Mouse (Mus musculus) CD8-positive naive resting alpha-beta T cell, adult 2 months (primary cell): Measurements from ENCODE around the gene Trabd2b.

Experiments used
- DNase-seq, 2 experiments: peaks; one replicate each; pipeline ENCODE4 v3.0.0; 2022; ENCODE audit warnings: low read depth in 2 of 2, low spot score in 2 of 2

Trabd2b gene

DNA sequence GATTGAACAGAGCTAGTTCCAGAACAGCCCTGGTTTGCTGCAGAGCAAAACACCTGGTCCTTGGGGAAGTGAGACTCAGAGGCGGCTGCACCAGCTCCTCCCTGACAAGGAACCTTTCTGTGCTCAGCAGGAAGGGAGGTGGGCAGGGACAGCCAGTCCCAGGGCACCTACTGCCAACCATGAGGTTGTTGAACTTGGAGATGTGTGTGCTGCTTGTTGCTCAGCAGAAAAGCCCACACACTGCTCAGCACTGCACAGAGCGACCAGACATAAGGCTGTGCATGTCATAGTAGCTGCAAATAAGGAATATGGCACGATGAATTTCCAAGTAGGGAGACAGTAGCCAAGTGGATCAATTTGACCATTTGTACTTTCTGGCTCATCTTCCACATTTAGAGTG lies 81.2 kb downstream of the Trabd2b start:
- DNase-seq: no peak

DNA sequence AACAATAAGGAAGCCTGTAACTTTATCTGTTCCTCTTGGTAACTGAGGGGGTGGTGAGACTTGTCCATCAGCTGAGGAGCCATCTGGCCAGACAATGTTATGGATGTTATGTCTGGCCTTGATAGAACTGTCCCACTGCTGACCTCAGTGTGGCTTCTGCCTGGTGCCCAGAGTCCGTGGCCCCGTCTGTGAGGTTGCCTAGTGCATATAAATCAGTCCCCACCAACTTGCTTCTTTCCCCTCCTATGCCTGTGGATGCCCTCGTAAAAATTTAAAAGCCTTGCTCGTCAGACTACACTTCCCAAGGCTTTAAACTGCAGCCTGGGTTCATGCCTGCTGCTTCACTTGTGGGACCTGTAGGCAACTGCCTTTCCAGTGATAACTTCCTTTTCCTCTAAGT lies 85.6 kb downstream of the Trabd2b start:
- no peak for DNase-seq

DNA sequence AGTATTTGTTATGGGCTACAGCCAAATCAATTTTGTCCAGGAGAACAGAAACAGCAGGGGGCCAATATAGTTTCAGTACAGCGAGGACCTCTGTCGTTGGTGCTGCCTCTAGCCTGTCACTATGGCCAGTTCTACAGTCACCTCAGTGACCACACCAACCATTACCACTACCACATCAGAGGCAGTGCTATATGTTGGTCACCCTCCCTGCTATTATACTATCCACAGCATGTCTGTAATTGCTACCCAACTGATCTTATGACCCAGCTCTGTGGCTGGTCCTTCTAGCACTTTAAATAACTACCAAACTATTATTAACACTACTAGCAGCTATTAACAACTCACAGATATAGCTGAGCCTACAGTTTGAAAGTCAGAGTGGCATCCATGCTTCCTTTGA lies 87.5 kb downstream of the Trabd2b start:
- DNase-seq: no peak

DNA sequence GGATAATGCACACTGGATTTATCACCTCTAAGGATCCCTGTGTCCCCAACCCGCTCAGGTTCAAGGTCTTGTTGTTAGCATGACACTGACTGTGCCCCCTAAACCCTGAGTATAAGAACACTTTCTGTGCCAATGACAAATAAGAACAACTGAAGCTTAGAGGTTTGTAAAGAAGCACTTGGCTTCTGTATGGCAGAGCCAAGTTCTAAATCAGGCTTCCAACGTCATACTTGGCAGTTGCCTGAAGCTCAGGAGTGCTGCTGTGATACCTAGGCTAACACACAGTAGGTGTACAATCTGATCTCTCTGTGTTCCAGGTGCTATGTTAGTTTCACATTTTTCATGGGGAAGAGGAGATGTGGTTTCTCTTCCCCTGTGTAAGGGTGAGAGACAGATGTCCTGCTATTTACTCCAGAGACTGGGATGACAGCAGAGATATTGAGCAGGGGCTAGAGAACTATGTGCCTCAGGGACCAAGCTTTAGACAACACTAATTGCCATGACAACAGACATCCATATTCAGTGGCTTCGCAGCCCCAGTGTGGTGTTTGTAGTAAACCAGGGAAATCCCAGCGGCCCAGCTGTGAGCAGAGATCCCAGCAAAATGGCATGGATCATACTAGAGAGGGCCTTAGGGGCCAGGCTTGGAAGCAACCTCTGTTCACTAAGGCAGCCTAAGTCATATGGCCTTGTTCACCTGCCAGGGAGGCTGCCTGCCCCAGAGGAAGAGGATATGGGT lies 89.3 kb downstream of the Trabd2b start:
- DNase-seq: no peak

DNA sequence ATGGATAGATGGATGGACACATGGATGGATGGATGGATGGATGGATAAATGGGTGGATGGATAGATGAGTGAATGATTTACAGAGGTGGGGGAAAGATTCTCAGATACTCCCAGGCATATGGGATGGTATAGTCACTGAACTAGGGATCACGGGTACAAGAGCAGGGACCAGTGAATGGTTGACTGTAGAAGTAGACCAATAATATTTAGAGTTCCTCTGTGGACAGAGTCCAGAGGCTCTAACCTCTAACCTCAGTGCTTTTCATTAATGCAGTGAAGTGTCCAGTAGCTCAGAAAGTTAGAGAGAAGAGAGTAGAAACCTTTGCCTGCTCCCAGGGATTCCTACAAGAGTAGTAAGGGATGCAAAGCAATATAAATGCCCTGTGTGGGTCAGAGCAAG lies 93.1 kb downstream of the Trabd2b start:
- DNase-seq: no peak

DNA sequence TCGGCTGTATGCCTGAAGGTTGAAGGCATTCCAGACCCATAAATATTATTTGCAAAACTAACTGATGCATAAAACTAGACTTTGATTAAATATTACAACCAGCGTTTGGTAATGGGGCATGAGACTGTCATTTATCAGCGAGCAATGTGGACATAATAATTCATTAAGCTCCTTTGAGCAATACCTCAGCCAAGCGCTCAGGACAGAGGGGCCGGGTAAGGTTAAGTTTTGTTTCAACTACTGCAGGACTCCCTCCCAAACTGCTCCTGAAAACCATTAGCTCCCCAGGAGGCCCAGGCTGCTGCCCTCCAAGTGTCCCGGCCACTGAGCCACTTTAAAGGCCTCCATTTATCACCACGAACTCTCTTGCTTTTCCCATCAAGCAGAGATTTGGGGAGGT lies 93.8 kb downstream of the Trabd2b start:
- no peak for DNase-seq

DNA sequence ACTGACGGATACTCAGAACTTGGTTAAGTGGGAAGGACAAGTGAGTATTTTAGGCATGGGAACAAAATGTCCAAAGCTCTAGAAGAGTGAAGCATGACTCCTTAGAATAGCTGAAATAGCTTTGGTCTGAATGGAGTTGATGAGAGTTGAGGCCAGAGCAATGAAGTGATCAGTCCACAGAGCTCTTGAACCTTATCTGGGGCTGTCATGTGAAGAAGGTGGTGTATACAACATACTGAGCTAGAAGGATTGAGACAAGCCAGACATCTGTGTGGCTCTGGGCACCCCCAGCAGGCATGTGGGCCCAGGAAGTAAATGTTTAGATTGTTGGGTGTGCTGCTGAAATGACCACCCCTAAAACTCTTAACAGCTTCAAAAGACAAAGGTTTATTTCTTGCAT lies 94.5 kb downstream of the Trabd2b start:
- DNase-seq: no peak

DNA sequence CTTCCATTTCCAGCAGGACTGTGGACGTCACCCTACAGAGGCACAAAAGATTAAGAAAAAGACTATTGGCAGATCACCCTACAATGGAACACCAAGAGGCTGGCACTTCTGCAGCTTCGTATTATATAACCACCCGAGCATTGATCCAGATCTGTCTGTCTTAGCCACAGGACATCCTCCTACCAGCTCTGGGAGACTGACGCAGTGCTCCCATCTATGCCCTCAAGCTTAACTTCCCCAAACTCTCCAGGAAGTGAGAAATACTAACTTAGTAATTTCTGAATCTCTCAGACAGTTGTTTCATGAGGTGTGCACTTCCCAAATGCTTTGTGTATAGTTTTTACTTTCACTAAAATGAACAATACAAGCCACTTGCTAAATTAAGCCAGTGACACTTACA lies 95.1 kb downstream of the Trabd2b start:
- DNase-seq: no peak

DNA sequence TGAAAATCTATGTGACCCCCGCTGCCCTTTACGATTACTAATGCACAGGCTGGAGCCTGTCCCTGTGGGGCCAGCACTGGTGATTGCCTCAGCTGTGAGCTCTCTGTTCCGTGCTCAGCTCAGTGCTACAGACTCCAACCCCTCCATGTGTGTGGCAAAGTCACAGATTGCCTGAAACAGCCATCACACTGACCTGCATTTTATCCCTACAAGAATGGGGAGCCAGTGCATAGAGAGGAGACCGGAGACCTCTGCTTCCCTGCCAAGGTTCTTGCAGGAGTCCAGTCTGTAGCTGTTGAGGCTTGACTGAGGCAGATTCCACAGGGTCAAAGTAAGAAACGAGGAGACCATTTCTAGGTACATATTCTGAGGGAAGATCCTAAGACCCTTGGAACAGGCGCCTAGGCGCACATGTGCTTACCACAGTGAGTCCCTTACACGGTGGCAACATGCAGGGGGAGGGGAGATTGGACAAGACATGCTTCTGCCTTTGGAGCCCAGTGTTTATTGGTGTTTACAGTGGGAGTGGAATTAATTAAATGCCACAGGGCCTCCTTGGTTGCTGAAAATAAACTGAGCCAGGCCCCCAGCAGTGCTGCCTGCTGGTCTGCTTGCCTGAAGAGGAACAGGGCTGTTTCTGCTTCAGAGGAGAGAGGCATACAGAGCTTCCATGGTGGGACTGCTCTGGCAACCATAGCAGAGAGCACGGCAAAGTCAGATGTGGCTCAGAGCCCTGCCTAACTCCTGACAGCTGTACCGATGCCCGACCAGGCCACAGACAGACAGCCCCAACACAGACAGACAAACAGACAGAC lies 97.9 kb downstream of the Trabd2b start:
- no peak for DNase-seq

DNA sequence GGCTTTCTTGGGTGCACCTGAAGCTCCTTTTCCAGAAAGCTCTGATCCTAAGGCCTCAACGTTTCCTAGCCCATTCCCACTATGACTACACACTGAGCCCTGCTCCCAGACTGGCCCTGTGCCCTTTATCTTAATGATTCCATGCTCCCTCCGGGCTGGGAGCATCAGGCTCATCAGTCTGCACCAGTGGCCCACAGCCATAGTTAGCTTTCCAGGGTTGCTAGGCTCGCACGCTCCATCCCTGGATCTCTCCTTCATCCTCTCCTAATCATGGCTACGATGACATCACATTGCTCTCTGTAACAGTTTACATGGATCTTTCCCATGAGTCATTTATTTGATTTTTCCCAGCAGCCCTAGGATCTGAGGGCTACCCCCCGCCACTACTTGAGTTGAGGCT lies 103.1 kb downstream of the Trabd2b start:
- no peak for DNase-seq

DNA sequence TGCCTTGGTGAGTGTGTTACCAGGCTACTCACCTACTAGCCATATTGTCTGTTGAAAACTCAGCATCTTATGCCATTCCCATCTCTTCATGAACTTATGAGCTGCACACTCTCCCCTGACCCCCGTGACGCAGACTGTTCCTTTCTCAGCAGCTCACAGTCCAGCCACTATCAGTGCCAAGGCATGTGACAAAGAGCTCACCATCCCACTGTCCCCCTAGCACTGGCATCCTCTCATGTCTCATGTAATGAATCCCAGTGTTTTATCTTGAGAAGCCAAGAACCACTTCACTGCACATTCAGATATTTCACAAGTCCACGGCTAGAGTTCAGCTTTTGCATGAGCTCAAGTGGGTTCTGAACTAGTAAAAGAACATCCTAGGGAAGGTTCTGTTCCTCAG lies 105.1 kb downstream of the Trabd2b start:
- DNase-seq: no peak

DNA sequence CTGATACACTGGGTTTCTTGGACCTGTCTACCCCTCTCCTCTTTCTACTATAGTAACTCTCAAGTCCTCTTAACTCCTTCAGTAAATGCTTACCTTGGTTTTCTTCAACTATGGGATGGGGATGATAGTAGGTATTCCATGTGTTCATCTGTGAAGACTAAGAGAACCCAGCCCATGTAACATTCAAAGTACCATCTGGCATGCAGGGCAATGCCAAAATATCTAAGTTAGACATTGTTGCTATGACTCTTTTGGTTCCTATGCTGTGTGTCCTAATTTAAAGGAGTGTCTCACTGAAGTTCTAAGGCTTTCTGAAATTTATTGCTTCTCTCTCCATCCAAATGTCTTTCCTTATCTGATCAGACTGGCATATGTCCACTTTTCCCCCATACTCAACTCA lies 106.6 kb downstream of the Trabd2b start:
- no peak for DNase-seq

DNA sequence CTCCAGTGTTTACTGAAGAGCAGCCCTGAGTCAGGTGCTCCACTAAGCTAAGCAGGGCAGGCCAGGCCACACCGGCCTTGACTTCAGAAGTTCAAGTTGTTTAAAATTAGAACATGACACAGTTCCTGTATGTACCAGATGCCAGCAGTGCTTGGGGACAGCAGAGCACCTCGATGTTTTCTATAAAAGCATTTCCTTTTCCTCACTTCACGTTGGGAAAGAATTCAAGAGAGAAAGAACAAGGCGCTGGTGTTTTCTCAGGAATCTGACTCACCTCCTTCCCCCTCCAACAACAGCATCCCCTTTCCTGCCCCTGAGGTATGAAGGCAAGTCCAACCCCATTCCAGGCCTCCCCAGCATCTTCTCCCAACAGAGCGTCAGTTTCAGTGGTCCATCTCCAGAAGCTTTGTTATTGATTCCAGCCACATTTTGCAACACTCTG lies 108.8 kb downstream of the Trabd2b start:
- DNase-seq: no peak

DNA sequence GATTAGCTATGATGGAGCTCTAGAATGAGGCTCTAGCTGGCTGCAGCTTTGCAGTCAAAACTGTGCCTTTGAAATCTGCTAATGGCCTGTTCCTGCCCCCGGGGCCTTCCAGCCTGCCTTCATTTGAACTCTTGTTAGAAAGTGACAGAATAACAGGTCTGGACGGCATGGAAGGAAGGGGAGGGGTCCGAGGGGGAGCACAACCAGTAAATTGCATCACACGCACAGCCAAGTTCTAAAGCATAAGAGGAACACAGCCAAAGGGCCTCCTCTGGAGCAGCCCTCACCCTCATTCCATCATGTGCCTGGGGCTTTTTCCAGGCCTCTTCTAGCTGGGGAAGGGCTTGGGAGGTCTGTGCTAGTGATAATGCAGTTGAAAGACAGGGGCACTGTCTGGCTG lies 110.1 kb downstream of the Trabd2b start:
- DNase-seq: no peak

DNA sequence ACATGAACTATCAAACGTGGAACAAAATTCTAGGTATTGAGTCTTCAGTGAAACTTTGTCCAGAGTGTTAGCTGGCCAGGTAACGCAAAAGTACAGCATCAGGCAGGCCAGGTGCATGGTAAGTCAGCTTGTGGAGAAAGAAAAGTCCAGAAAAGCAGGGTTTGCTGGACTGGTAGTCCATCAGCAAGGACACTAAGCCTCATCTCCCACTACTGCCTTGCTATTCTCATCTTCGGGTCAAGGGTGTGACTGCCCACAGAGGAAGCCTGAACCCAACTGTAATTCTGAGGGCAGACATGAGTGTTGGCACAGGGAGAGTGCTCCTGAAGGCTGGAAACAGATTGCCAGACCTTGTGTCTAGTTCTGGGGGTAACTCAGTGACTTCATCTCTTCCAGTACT lies 111.5 kb downstream of the Trabd2b start:
- DNase-seq: no peak

DNA sequence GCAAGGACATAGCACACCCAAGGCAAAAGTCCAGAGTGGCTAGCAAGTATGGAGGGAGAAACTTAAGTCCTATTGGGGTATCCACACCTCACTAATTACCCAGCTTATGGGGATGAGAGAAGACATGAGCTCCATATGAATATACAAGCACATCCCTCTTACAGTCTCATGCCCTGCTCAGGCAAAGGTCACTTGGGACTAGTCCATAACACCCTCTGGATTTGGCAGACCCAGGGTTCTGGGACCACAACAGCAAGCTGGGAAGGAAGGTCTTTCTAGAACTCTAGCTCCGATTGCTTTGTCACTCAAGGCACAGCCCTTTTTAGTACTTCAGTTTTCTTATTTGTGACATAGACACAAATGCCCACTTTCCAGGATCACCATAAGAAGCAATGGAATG lies 112.0 kb downstream of the Trabd2b start:
- no peak for DNase-seq

DNA sequence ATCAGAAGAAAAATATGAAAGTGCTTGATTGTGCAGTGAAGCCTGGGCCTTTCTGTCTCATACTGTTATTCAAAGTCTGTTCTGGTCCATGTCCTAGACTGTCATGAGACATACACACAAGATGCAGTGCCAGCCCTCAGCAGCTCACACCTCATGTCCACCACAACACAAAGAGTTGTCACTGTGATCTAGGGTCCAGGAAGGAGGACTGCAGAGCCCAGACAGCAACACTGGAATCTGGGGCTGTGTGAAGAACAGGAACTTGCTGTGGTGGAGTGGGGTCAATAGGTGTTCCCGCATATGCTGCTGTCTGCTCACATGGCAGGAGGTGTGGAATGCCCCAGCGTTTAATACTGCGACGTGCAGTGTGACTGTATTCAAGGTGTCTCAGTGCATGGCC lies 112.8 kb downstream of the Trabd2b start:
- no peak for DNase-seq

DNA sequence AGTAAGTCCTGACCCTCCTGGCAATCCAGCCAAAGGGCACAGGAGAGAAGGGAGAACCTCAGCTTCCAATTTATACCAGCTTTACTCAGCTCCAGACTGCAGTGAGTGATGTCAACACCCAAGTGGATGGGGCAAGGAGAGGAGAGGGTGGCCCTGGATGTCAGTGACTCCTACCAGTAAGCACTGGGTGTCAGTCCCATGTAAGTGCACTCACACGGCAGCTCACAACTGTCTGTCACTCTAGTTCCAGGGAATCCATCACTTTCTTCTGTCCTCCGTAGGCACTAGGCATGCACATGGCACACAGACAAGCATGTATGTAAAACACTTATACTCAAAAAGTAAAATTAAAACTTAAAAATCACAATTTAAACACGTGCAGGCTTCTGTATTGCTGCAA lies 113.4 kb downstream of the Trabd2b start:
- DNase-seq: no peak

DNA sequence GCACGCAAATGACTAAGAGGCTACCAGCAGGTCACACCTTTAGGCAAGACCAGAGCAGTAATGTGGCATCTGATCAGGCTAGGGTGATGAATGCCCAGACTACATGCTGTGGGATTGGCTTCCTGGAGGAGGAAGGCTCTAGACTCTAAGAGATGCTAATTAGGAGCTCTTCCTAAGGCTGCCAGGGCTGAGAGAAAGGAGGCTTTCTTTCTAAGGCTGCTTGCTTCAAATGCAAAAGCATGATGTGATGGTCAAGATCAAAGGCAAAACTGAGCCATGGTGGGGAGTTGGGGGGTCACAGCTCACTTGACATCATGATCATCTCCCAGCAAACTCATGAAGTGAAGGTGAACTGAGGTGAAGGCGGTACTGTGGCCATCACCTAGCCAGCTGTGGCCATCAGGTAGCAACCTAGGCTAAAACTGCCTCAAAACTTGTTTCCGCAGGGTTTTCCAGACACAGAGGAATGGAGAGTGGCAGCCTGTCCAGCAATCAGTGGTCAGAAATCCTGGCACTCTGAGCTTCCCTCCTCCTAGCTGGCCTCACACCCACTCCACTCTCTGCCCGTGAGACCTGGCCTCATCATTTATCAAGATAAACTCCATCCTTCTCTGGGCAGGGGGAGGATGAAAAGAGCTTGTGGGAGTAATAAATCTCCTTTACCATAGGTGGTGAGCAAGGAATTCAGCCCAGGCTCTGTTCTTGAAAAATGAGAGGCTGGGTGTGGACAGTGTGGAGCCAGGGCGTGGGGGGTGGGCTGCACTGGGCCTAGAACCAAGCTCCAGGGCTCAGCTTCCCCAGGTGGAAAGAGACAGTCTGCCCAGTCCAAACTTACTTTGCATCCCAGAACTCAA lies 117.0 kb downstream of the Trabd2b start:
- no peak for DNase-seq

DNA sequence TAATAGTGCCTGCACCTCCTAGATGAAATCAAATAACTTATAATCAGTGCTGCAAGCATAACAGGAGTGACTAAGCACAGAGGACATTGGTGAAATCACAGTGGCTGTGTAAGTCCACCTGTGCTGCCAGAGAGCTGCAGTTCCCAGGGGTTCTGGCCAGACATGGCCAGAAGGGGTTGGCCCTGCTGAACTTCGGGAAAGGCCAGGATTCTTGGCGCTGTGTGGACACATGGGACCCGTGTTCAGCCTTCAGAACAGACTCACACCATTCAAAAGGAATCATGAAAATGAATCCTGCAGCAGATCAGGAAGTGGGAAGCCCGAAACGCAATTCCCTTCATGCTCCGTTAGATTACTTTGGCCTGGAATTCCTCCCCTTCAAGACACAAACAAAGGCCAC lies 125.1 kb downstream of the Trabd2b start:
- DNase-seq: no peak

DNA sequence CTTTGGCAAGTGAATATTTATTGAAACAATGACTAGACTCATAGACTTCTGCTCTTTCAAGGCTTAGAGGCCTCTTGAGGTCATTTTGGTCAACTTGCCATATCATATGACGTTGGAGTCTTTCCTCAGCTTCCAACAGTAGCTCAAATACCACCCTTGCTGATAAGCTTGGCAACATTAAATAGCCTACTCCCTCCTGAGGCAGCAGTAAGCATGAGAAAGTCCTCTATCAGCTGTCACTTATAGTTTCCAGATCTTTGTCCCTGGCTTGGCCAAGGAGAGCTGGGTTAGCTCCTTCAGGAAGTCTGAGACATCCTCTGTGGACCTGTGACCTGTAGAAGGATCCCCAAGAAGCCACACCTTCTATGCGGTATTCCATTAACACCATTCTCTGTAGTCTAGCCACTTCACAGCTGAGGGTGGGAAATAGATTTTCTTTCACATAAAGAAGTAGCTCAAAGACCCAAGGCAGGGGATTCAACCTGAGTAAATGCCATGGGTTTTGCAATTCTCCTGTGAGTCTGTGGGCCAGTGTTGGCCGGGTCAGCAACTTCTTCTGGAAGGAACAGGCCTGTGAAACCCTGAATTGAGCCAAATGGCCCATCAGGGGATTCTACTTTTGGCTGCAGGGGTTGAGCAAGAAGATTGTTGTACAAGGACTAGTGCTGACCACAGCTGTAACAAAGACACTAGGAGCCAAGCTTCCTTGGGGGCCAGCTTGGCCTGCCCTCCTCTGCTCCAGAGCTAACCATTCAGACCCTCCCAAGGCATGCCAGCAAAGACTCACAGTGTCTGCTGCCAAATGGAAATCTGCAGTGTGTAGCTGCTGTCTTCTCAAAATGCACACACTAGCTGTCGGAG lies 127.6 kb downstream of the Trabd2b start:
- DNase-seq: no peak
